Mouse (Mus musculus): Measurements from ENCODE around the gene Ttc9c.

DNA sequence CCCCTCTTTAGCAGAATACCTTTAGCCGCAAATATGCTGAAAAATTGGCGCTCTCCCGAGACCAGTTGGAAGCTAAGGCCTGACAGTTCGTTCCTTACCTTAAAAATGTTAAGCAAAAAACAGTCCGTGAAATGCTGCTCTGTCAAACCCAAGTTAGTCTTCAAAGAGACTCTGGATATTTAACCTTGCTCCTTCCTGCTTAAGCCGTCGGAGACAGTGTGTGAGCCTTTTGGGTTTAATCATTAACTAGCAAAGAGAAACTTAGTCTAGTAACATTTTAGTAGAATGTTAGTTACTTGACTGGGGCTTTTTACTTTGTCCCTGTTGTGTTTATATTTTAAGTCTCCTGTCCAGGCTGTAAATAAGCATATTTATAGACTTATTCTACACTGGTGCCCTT is 2.0 kb upstream of the Ttc9c start:
- TF ChIP-seq CTCF (IDR thresholded peaks at IDR 0.05; ENCODE audit: borderline replicate concordance, insufficient read depth, low read length) (no peak), POLR2A (IDR thresholded peaks at IDR 0.05; ENCODE audit: low read depth, low read length) (no peak)
